Mouse (Mus musculus): ENCODE data around the gene Fggy.

DNA sequence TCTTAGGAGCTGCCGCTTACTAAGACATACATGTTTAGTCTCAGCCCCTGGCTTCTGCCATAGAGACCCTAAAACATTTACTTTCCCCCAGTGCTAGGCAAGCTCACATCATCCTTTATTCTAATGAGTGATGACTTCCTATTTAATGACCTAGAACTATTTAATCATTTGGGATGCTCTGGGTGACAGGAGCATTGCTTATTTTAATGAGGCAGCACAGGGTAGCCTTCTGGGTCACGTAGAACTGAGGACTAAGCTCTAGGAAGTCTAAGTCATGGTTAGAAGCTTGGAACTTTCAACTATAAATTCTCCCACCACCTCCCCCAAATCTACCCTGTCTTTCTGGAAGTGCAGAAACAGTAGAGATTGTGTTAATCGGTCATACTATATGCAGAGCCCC is 111.2 kb downstream of the Fggy start:
- TF ChIP-seq CTCF (IDR thresholded peaks at IDR 0.05): no peak
- TF ChIP-seq POLR2A (IDR thresholded peaks at IDR 0.05; ENCODE audit: insufficient read depth, low read depth, low read length): no peak
- TF ChIP-seq EP300 (IDR thresholded peaks at IDR 0.05; ENCODE audit: insufficient read depth, low read depth, low read length): no peak
